Comparison of ENCODE assay signal across 20 mouse cellular contexts in the genomic region with DNA sequence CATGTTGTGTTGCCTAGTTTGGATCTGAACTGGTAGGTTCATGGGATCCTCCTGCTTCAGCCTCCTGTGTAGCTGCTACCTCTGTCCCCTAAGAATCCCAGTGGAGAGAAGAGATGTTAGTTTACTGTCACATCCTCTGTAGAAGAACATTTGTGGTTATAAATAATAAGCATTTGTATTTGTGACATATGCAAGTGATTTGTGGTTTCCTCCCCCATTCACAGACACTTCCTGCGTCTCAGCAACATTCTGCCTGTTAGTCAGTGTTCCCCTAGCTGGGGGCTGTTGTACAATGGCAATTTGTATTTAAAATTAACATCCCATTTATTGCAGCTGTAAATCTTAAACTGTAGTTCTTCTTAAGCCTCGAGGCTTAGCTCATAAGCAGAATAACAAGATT. TPM values are rescaled to one million over a fixed set of nuclear protein-coding genes. Genes with fewer than 3 reads are reported as not detected.
DNase-seq lines count a peak whose midpoint lies in the region; ATAC-seq lines count a peak whose summit lies in the region.
"Had no signal": no experiment of that assay in that cellular context is flagged by ENCODE, and none has a peak within 500 bp of the region (broad histone marks: within the 10 kb centered on the region; RNA-seq: fewer than 3 reads in every experiment).

No protein-coding gene starts in this region.

- peak; percentile 44 for DNase-seq in kidney, adult 9 months
- DNase-seq in kidney, postnatal 4 days: no peak
- no peak for DNase-seq in midbrain, embryonic 11.5 days (ENCODE audit: low spot score, missing footprints)
- DNase-seq in naive thymus-derived CD4-positive, alpha-beta T cell, adult 2 months (ENCODE audit: low read depth): peak; percentile 14
- DNase-seq in cerebellum, postnatal 25 days: no peak
- DNase-seq: adrenal gland, postnatal 25 days; cerebellum, adult 11 months; cerebellum, postnatal 10 days; heart, postnatal 14 days; lung, postnatal 10 days; midbrain, embryonic 14.5 days; right cerebral cortex, postnatal 4 days; thymus, postnatal 14 days had no signal

- H3K4me2 ChIP-seq in midbrain, embryonic 13.5 days (replicated peaks): no peak overlapping the region
- no peak overlapping the region for H3K4me2 ChIP-seq in midbrain, embryonic 11.5 days
- H3K4me2 ChIP-seq: embryonic facial prominence, embryonic 13.5 days; forebrain, embryonic 13.5 days; heart, embryonic 13.5 days had no signal

- H3K27me3 ChIP-seq in midbrain, embryonic 13.5 days: no peaks in the 10 kb centered on the region
- H3K27me3 ChIP-seq in midbrain, embryonic 11.5 days (ENCODE audit: control insufficient read depth, insufficient read depth, low read length): no peaks in the 10 kb centered on the region
- H3K27me3 ChIP-seq: embryonic facial prominence, embryonic 13.5 days; forebrain, embryonic 13.5 days; heart, embryonic 13.5 days had no signal

- WGBS in midbrain, embryonic 13.5 days: 60% methylated on average over 2 of the region's 2 CpGs
- WGBS in midbrain, embryonic 11.5 days: 81% methylated on average over 2 of the region's 2 CpGs

- no peak for ATAC-seq in midbrain, embryonic 13.5 days
- ATAC-seq in midbrain, embryonic 11.5 days (ENCODE audit: low FRiP score): no peak
- ATAC-seq in activated CD4-positive, CD25-positive, alpha-beta regulatory T cell, adult 4 months: peak; percentile 94
- ATAC-seq in megakaryocyte, adult 5-6 weeks (ENCODE audit: poor library complexity, severe bottlenecking): no peak
- ATAC-seq: intestine, postnatal 0 days had no signal

- peaks cover 9% of the 10 kb centered on the region for H3K4me1 ChIP-seq in midbrain, embryonic 13.5 days (replicated peaks)
- H3K4me1 ChIP-seq in midbrain, embryonic 11.5 days (ENCODE audit: control insufficient read depth, insufficient read depth, low read length): no peaks in the 10 kb centered on the region
- H3K4me1 ChIP-seq: embryonic facial prominence, embryonic 13.5 days; forebrain, embryonic 13.5 days had no signal

- H3K4me3 ChIP-seq in midbrain, embryonic 13.5 days (replicated peaks): no peak overlapping the region
- H3K4me3 ChIP-seq in midbrain, embryonic 11.5 days (ENCODE audit: low read depth, low read length): no peak overlapping the region
- H3K4me3 ChIP-seq: embryonic facial prominence, embryonic 13.5 days; forebrain, embryonic 13.5 days; heart, embryonic 13.5 days had no signal

- H3K9ac ChIP-seq in midbrain, embryonic 13.5 days (replicated peaks): 0 out of 2 replicates have a peak overlapping the region, but pooled peaks have one; percentile 32
- no peak overlapping the region for H3K9ac ChIP-seq in midbrain, embryonic 11.5 days (ENCODE audit: low read length)
- H3K9ac ChIP-seq: embryonic facial prominence, embryonic 13.5 days; forebrain, embryonic 13.5 days; heart, embryonic 13.5 days had no signal

- H3K36me3 ChIP-seq in midbrain, embryonic 13.5 days: peaks cover 32% of the 10 kb centered on the region
- peaks cover 6% of the 10 kb centered on the region for H3K36me3 ChIP-seq in midbrain, embryonic 11.5 days (ENCODE audit: control insufficient read depth, insufficient read depth, low read length)

- H3K9me3 ChIP-seq in midbrain, embryonic 13.5 days: no peaks in the 10 kb centered on the region
- H3K9me3 ChIP-seq in midbrain, embryonic 11.5 days (ENCODE audit: control insufficient read depth, low read length): no peaks in the 10 kb centered on the region
- H3K9me3 ChIP-seq: embryonic facial prominence, embryonic 13.5 days; forebrain, embryonic 13.5 days; heart, embryonic 13.5 days had no signal

- H3K27ac ChIP-seq in midbrain, embryonic 13.5 days: no peak overlapping the region
- no peak overlapping the region for H3K27ac ChIP-seq in midbrain, embryonic 11.5 days (ENCODE audit: low read depth, low read length)
- H3K27ac ChIP-seq: embryonic facial prominence, embryonic 13.5 days; forebrain, embryonic 13.5 days; heart, embryonic 13.5 days had no signal

RNA-seq across cellular contexts. Expression of a gene that starts 13.2 kb away (rescaled TPM):
- 352 and 366 TPM in 2 replicates for polyA plus RNA-seq in midbrain, embryonic 13.5 days (2015; fragmentation: Nextera tagmentation; extraction: Ambion mirVana)
- 520 and 528 TPM in 2 replicates for polyA plus RNA-seq in midbrain, embryonic 11.5 days (2014; fragmentation: Nextera tagmentation; extraction: Ambion mirVana)
- polyA plus RNA-seq in activated CD4-positive, CD25-positive, alpha-beta regulatory T cell, adult 4 months (2017; shearing (Covaris generic)): 100 to 1,000 TPM; 126 to 201 TPM
- total RNA-seq in megakaryocyte, adult 5-6 weeks (2015): 57.3 and 61.5 TPM in 2 replicates
- total RNA-seq in megakaryocyte, adult 5-6 weeks (2017): 166 and 181 TPM in 2 replicates

Comparison
In these comparisons a context has a peak if more than half of its experiments do, and no peak if none do; other contexts are left out.
1. DNase-seq: peak in kidney, adult 9 months (single experiment) and naive thymus-derived CD4-positive, alpha-beta T cell, adult 2 months (single experiment); none in kidney, postnatal 4 days (0 of 2), midbrain, embryonic 11.5 days (single experiment) and cerebellum, postnatal 25 days (0 of 2).